Comparison of ENCODE assay signal across 8 mouse cellular contexts in genomic region chr5:24751305-24752174, GRCm38 (mm10). TPM values are rescaled to one million over a fixed set of nuclear protein-coding genes. Genes with fewer than 3 reads are reported as not detected.
DNase-seq lines count a peak whose midpoint lies in the region; ATAC-seq lines count a peak whose summit lies in the region.

No protein-coding gene starts in this region.

- H3K4me3 ChIP-seq in forebrain, embryonic 14.5 days (ENCODE audit: low read depth, low read length), result peak overlapping the region; percentile 57
- H3K4me3 ChIP-seq in hindbrain, embryonic 10.5 days, result peak overlapping the region; percentile 65

- H3K9me3 ChIP-seq in forebrain, embryonic 14.5 days (replicated peaks; ENCODE audit: control insufficient read depth, low read length), result no peaks in the 10 kb centered on the region
- no peaks in the 10 kb centered on the region for H3K9me3 ChIP-seq in hindbrain, embryonic 10.5 days

- no peaks in the 10 kb centered on the region for H3K27me3 ChIP-seq in forebrain, embryonic 14.5 days (replicated peaks; ENCODE audit: control insufficient read depth, insufficient read depth, low read length)
- 0 out of 2 replicates have a peak, but pooled peaks cover under 1% of the 10 kb centered on the region for H3K27me3 ChIP-seq in hindbrain, embryonic 10.5 days (ENCODE audit: insufficient read depth, poor library complexity, severe bottlenecking)

- WGBS in forebrain, embryonic 14.5 days, result 2% methylated on average over 24 of the region's 25 CpGs
- 2% methylated on average over 25 of the region's 25 CpGs for WGBS in hindbrain, embryonic 10.5 days

- peak overlapping the region; percentile 70; the same call in 1 of the 2 replicates for H3K27ac ChIP-seq in forebrain, embryonic 14.5 days (ENCODE audit: low read depth, low read length)
- H3K27ac ChIP-seq in hindbrain, embryonic 10.5 days, result peak overlapping the region; percentile 88

- DNase-seq in MN1 (ENCODE audit: low spot score), result peak; percentile 64
- DNase-seq in brain, adult 2 months (ENCODE audit: low read depth, low spot score), result peak; percentile 53
- peak; percentile 69 for DNase-seq in forebrain, embryonic 14.5 days (ENCODE audit: low spot score)
- DNase-seq in hindbrain, embryonic 10.5 days (ENCODE audit: low spot score), result peak; percentile 68
- DNase-seq in layer of hippocampus, postnatal 14 days (ENCODE audit: low spot score in 2 of 2), result peak; percentile 54 to 57
- peak; percentile 78 for DNase-seq in lung, postnatal 36 days
- DNase-seq in retina, postnatal 1 day, result peak; percentile 57

- peak overlapping the region; percentile 90 for H3K4me2 ChIP-seq in forebrain, embryonic 14.5 days (ENCODE audit: low read length)

- H3K4me1 ChIP-seq in forebrain, embryonic 14.5 days (ENCODE audit: control insufficient read depth, insufficient read depth, low read length), result peaks cover 6% of the 10 kb centered on the region; the same call in 1 of the 2 replicates
- H3K4me1 ChIP-seq in hindbrain, embryonic 10.5 days (replicated peaks), result peaks cover 69% of the 10 kb centered on the region

- peak; percentile 67 for ATAC-seq in forebrain, embryonic 14.5 days
- no peak for ATAC-seq in erythroid progenitor cell, adult 5-6 weeks (replicated peaks; ENCODE audit: low FRiP score, poor library complexity, severe bottlenecking)

- H3K9ac ChIP-seq in forebrain, embryonic 14.5 days (ENCODE audit: low read length), result peak overlapping the region; percentile 74

- H3K36me3 ChIP-seq in forebrain, embryonic 14.5 days (ENCODE audit: control insufficient read depth, insufficient read depth, low read length), result no peaks in the 10 kb centered on the region
- no peaks in the 10 kb centered on the region for H3K36me3 ChIP-seq in hindbrain, embryonic 10.5 days

RNA-seq across cellular contexts. Expression of gene Crygn, which starts 6.3 kb away (rescaled TPM):
- 1.8 TPM in 1 of 2 replicates, not detected in the other for polyA plus RNA-seq in forebrain, embryonic 14.5 days (2014; fragmentation: Nextera tagmentation; extraction: Ambion mirVana)
- 0.42 and 0.44 TPM in 2 replicates for polyA plus RNA-seq in hindbrain, embryonic 10.5 days (2016; fragmentation: Nextera tagmentation; extraction: Ambion mirVana)
- total RNA-seq in layer of hippocampus, postnatal 14 days (2021), result 1 to 10 TPM; 2.3 to 3.3 TPM
- 21.8 TPM in 1 of 2 replicates, not detected in the other for total RNA-seq in erythroid progenitor cell, adult 5-6 weeks (2015; ENCODE audit: low replicate concordance)
- not detected in 2 replicates for total RNA-seq in erythroid progenitor cell, adult 5-6 weeks (2017; ENCODE audit: low replicate concordance)

RNA-seq across cellular contexts. Expression of gene Wdr86, which starts 21.0 kb away (rescaled TPM):
- 6.1 and 6.4 TPM in 2 replicates for polyA plus RNA-seq in forebrain, embryonic 14.5 days (2014; fragmentation: Nextera tagmentation; extraction: Ambion mirVana)
- 20.9 and 25.2 TPM in 2 replicates for polyA plus RNA-seq in hindbrain, embryonic 10.5 days (2016; fragmentation: Nextera tagmentation; extraction: Ambion mirVana)
- total RNA-seq in layer of hippocampus, postnatal 14 days (2021), result 1 to 10 TPM; 1.1 to 4.7 TPM
- not detected in 2 replicates for total RNA-seq in erythroid progenitor cell, adult 5-6 weeks (2015; ENCODE audit: low replicate concordance)
- total RNA-seq in erythroid progenitor cell, adult 5-6 weeks (2017; ENCODE audit: low replicate concordance), result 5.4 TPM in 1 of 2 replicates, not detected in the other
